Mouse (Mus musculus) limb, embryonic 14.5 days (tissue): ENCODE results near the gene Mfsd4b5. TPM values are rescaled to one million over a fixed set of nuclear protein-coding genes. Genes with fewer than 3 reads are reported as not detected.

Experiments used
- ATAC-seq: fragments of 200-750 bp; cut with Nextera tagmentation; 2 replicates; pipeline ENCODE4 v1.8.0; 2017; ENCODE audit warnings: low read depth, moderate number of reproducible peaks, moderate TSS enrichment; ENCODE audit not compliant: low FRiP score
- DNase-seq: peaks from one replicate; pipeline ENCODE4 v3.0.0-alpha.2; 2015; ENCODE audit warnings: low spot score
- H3K27ac ChIP-seq: fragments of 300-500 bp; sonication (generic); replicated peaks from 2 replicates; pipeline ENCODE4 v1.5.1; 2014; ENCODE audit warnings: low read depth, mild to moderate bottlenecking, low read length, moderate library complexity, mixed read lengths
- H3K27me3 ChIP-seq: fragments of 300-500 bp; sonication (generic); 2 replicates; pipeline ENCODE4 v1.6.1; 2014; ENCODE audit warnings: low read length, mixed read lengths; ENCODE audit not compliant: control insufficient read depth, insufficient read depth
- H3K36me3 ChIP-seq: fragments of 300-500 bp; sonication (generic); 2 replicates; pipeline ENCODE4 v1.6.1; 2014; ENCODE audit warnings: mild to moderate bottlenecking, low read length, moderate library complexity, mixed read lengths; ENCODE audit not compliant: control insufficient read depth, insufficient read depth
- H3K4me1 ChIP-seq: fragments of 300-500 bp; sonication (generic); 2 replicates; pipeline ENCODE4 v1.6.1; 2014; ENCODE audit warnings: antibody characterized with exemption, low read length, mixed read lengths; ENCODE audit not compliant: control insufficient read depth, insufficient read depth
- H3K4me2 ChIP-seq: fragments of 300-500 bp; sonication (generic); replicated peaks from 2 replicates; pipeline ENCODE4 v1.6.1; 2014; ENCODE audit warnings: low read depth, mild to moderate bottlenecking, low read length, moderate library complexity; ENCODE audit not compliant: severe bottlenecking
- H3K4me3 ChIP-seq: fragments of 300-500 bp; sonication (generic); replicated peaks from 2 replicates; pipeline ENCODE4 v1.5.1; 2014; ENCODE audit warnings: low read length
- H3K9ac ChIP-seq: fragments of 300-500 bp; sonication (generic); 2 replicates; pipeline ENCODE4 v1.6.1; 2014; ENCODE audit warnings: mild to moderate bottlenecking, low read depth, low read length, moderate library complexity; ENCODE audit not compliant: severe bottlenecking
- H3K9me3 ChIP-seq: fragments of 300-500 bp; sonication (generic); 2 replicates; pipeline ENCODE4 v1.6.1; 2016; ENCODE audit warnings: low read length; ENCODE audit not compliant: control insufficient read depth
- POLR2A ChIP-seq: fragments of 200-500 bp; IDR thresholded peaks from 2 replicates; pipeline ENCODE4 v1.8.0; 2012; ENCODE audit warnings: inconsistent platforms, mild to moderate bottlenecking, moderate library complexity, borderline replicate concordance; ENCODE audit not compliant: insufficient read depth, insufficient read length; ENCODE audit errors: extremely low read depth
- WGBS: fragments of 180-500 bp; shearing (Covaris S2); extraction: QIAGEN DNeasy Blood & Tissue Kit; methylation state at CpG from one replicate; pipeline ENCODE4 v1.1.7; 2014; 5-methylcytosine and 5-hydroxymethylcytosine counted together
- polyA plus RNA-seq, 2 experiments: library from polyadenylated mRNA; depleted of rRNA in 1 of 2; stranded (reverse) in 1 of 2; unstranded in 1 of 2; fragments of >200 nt; fragmentation: Nextera tagmentation in 1 of 2; extraction: Ambion mirVana in 1 of 2; gene quantifications; 2 replicates each; pipeline versions ENCODE4 v1.2.1 to v1.2.3; 2012 to 2014

Mfsd4b5 gene
- 0.09 and 0.15 TPM in 2 replicates for polyA plus RNA-seq (2012; rRNA removed)
- polyA plus RNA-seq (2014; fragmentation: Nextera tagmentation; extraction: Ambion mirVana): 0.11 TPM in 1 of 2 replicates, not detected in the other

GRCm38 (mm10) chr10:39986466-39986865, at the start of gene Mfsd4b5:
Gene Mfsd4b5 (minus strand): TSS chr10:39986646.
- WGBS: 88% methylated on average over 12 of the region's 12 CpGs
- Histone ChIP-seq H3K4me3 (no peak within 1 kb of the TSS), H3K9me3 (no peaks in the 10 kb centered on the region), H3K27ac (no peak within 1 kb of the TSS), H3K4me2 (no peak within 1 kb of the TSS), H3K4me1 (no peaks in the 10 kb centered on the region), H3K36me3 (no peaks in the 10 kb centered on the region), H3K27me3 (no peaks in the 10 kb centered on the region), H3K9ac (no peak within 1 kb of the TSS)
- ATAC-seq (no peak), DNase-seq (no peak)
- TF ChIP-seq POLR2A: no peak

- H3K4me1 ChIP-seq: no peaks in the 10 kb centered on the region
- WGBS: 96% methylated on average over 6 of the region's 6 CpGs
- TF ChIP-seq POLR2A: no peak
- ATAC-seq: no peak
- H3K36me3 ChIP-seq: no peaks in the 10 kb centered on the region
- H3K4me3 ChIP-seq: no peak overlapping the region
- H3K9me3 ChIP-seq: no peaks in the 10 kb centered on the region
- H3K9ac ChIP-seq: no peak overlapping the region
- no peak overlapping the region for H3K4me2 ChIP-seq
- no peak for DNase-seq
- H3K27ac ChIP-seq: no peak overlapping the region
- no peaks in the 10 kb centered on the region for H3K27me3 ChIP-seq
These were observed 48.5 kb upstream of the Mfsd4b5 start for GRCm38 (mm10) chr10:40034956-40035355.

GRCm38 (mm10) chr10:40032897-40033296, 46.5 kb upstream of the Mfsd4b5 start:
- ATAC-seq (no peak), DNase-seq (no peak)
- WGBS: 72% methylated on average over 2 of the region's 2 CpGs
- no peaks in the 10 kb centered on the region for H3K4me1 ChIP-seq
- H3K27me3 ChIP-seq: no peaks in the 10 kb centered on the region
- H3K4me2 ChIP-seq: no peak overlapping the region
- H3K9me3 ChIP-seq: no peaks in the 10 kb centered on the region
- no peak overlapping the region for H3K4me3 ChIP-seq
- no peak overlapping the region for H3K9ac ChIP-seq
- no peak for TF ChIP-seq POLR2A
- no peaks in the 10 kb centered on the region for H3K36me3 ChIP-seq
- no peak overlapping the region for H3K27ac ChIP-seq

- Histone ChIP-seq H3K9ac (no peak overlapping the region), H3K27me3 (no peaks in the 10 kb centered on the region), H3K9me3 (no peaks in the 10 kb centered on the region), H3K27ac (no peak overlapping the region), H3K4me1 (no peaks in the 10 kb centered on the region), H3K36me3 (no peaks in the 10 kb centered on the region), H3K4me2 (no peak overlapping the region), H3K4me3 (no peak overlapping the region)
- TF ChIP-seq POLR2A: no peak
- 93% methylated on average over 6 of the region's 6 CpGs for WGBS
- ATAC-seq: no peak
- DNase-seq: no peak
These were observed 44.3 kb upstream of the Mfsd4b5 start for GRCm38 (mm10) chr10:40030716-40031115.

GRCm38 (mm10) chr10:40029610-40030009, 43.2 kb upstream of the Mfsd4b5 start:
- WGBS: 81% methylated on average over 2 of the region's 2 CpGs
- ATAC-seq (no peak), DNase-seq (no peak)
- no peaks in the 10 kb centered on the region for H3K36me3 ChIP-seq
- no peaks in the 10 kb centered on the region for H3K9me3 ChIP-seq
- H3K4me3 ChIP-seq: no peak overlapping the region
- no peak overlapping the region for H3K4me2 ChIP-seq
- H3K4me1 ChIP-seq: 0 out of 2 replicates have a peak, but pooled peaks cover 4% of the 10 kb centered on the region
- no peak for TF ChIP-seq POLR2A
- no peaks in the 10 kb centered on the region for H3K27me3 ChIP-seq
- H3K27ac ChIP-seq: no peak overlapping the region
- H3K9ac ChIP-seq: no peak overlapping the region

GRCm38 (mm10) chr10:40028091-40028490, 41.6 kb upstream of the Mfsd4b5 start:
- H3K36me3 ChIP-seq: no peaks in the 10 kb centered on the region
- TF ChIP-seq POLR2A: no peak
- no peak overlapping the region for H3K4me3 ChIP-seq
- DNase-seq (no peak), ATAC-seq (no peak)
- H3K9me3 ChIP-seq: no peaks in the 10 kb centered on the region
- no peak overlapping the region for H3K4me2 ChIP-seq
- WGBS: 85% methylated on average over 8 of the region's 8 CpGs
- H3K9ac ChIP-seq: no peak overlapping the region
- H3K27ac ChIP-seq: no peak overlapping the region
- H3K4me1 ChIP-seq: 0 out of 2 replicates have a peak, but pooled peaks cover 4% of the 10 kb centered on the region
- no peaks in the 10 kb centered on the region for H3K27me3 ChIP-seq
